Mouse (Mus musculus): ENCODE results near the gene Tmem183a.

Gene Tmem183a

GRCm38 (mm10) chr1:134344005-134344950 is 17.5 kb downstream of the Tmem183a start:
- peak; percentile 62 to 74 for DNase-seq

- DNase-seq: no peak
Observed at GRCm38 (mm10) chr1:134343567-134343966, 18.2 kb downstream of the Tmem183a start.

GRCm38 (mm10) chr1:134342781-134343310 is 18.9 kb downstream of the Tmem183a start:
- DNase-seq: no peak

GRCm38 (mm10) chr1:134342278-134342664 is 19.5 kb downstream of the Tmem183a start:
- no peak for DNase-seq

GRCm38 (mm10) chr1:134341641-134342277 is 20.0 kb downstream of the Tmem183a start:
- no peak for DNase-seq

- peak in 1 of 2 experiments; percentile 0 for DNase-seq
Observed at GRCm38 (mm10) chr1:134339757-134340619, 21.8 kb downstream of the Tmem183a start.

- DNase-seq: no peak
Observed at GRCm38 (mm10) chr1:134339162-134339561, 22.6 kb downstream of the Tmem183a start.

GRCm38 (mm10) chr1:134336958-134337710 is 24.6 kb downstream of the Tmem183a start:
- DNase-seq: no peak

- no peak for DNase-seq
Observed at GRCm38 (mm10) chr1:134335924-134336810, 25.6 kb downstream of the Tmem183a start.

- DNase-seq: no peak
Observed at GRCm38 (mm10) chr1:134335211-134335923, 26.4 kb downstream of the Tmem183a start.

GRCm38 (mm10) chr1:134334111-134334827 is 27.5 kb downstream of the Tmem183a start:
- DNase-seq: no peak

GRCm38 (mm10) chr1:134333371-134334110 is 28.2 kb downstream of the Tmem183a start:
- no peak for DNase-seq

GRCm38 (mm10) chr1:134332770-134333271 is 29.0 kb downstream of the Tmem183a start, which contains the start of gene Ppfia4:
Ppfia4 (minus strand) TSS chr1:134332928.
- DNase-seq: peak in 1 of 2 experiments; percentile 16

GRCm38 (mm10) chr1:134331879-134332635 is 29.7 kb downstream of the Tmem183a start:
- peak; percentile 54 to 72 for DNase-seq

GRCm38 (mm10) chr1:134326841-134327346 is 34.9 kb downstream of the Tmem183a start:
- DNase-seq: no peak

GRCm38 (mm10) chr1:134322591-134322990 is 39.2 kb downstream of the Tmem183a start:
- peak; percentile 32 to 35 for DNase-seq

GRCm38 (mm10) chr1:134320691-134321301 is 41.0 kb downstream of the Tmem183a start:
- DNase-seq: no peak
